Mouse (Mus musculus): ENCODE results near the gene Zfp553. TPM values are rescaled to one million over a fixed set of nuclear protein-coding genes. Genes with fewer than 3 reads are reported as not detected.

Gene Zfp553
- polyA plus RNA-seq (2015; fragmentation: Nextera tagmentation; extraction: Ambion mirVana), result 58.8 and 61.9 TPM in 2 replicates

GRCm38 (mm10) chr7:127232622-127233367, at the start of gene Zfp553, which contains the start of gene Sept1:
Gene Zfp553, plus strand, starts transcription at chr7:127233061.
Gene Sept1, minus strand, starts transcription at chr7:127233130.
- no peaks in the 10 kb centered on the region for H3K9me3 ChIP-seq
- H3K4me3 ChIP-seq, result peak within 1 kb of the TSS; percentile 96
- H3K27ac ChIP-seq, result peak within 1 kb of the TSS; percentile 100
- peak; percentile 92 for ATAC-seq (ENCODE audit: low FRiP score)
- peaks cover 49% of the 10 kb centered on the region for H3K4me1 ChIP-seq (replicated peaks)
- no peaks in the 10 kb centered on the region for H3K27me3 ChIP-seq
- H3K9ac ChIP-seq, result peak within 1 kb of the TSS; percentile 98
- under 1% methylated on average over 63 of the region's 64 CpGs for WGBS
- peaks cover 37% of the 10 kb centered on the region for H3K36me3 ChIP-seq
- H3K4me2 ChIP-seq, result peak within 1 kb of the TSS; percentile 87

GRCm38 (mm10) chr7:127183345-127183744, 49.5 kb upstream of the Zfp553 start:
- 80% methylated on average over 8 of the region's 8 CpGs for WGBS
- Histone ChIP-seq H3K27ac (no peak overlapping the region), H3K36me3 (no peaks in the 10 kb centered on the region), H3K4me1 (replicated peaks) (no peaks in the 10 kb centered on the region), H3K4me3 (no peak overlapping the region), H3K27me3 (no peaks in the 10 kb centered on the region), H3K4me2 (no peak overlapping the region), H3K9ac (no peak overlapping the region), H3K9me3 (no peaks in the 10 kb centered on the region)
- no peak for ATAC-seq (ENCODE audit: low FRiP score)

DNA sequence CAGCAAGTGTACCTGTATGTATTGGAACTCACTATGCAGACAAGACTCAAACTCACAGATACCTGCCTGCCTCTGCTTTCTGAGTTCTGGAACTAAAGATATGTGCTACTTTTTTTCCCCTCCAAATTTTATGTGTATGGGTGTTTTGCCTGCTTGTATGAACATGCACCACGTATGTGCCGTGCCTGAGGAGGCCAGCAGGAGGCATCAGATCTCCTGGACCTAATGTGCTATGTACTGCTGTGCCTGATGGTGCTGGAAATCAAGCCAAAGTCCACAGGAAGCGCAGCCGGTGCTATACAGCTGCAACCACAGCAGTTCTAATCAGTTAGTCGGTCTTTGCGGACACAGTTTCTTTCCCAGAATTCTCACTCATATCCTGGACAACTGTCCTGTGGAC, 49.0 kb upstream of the Zfp553 start:
- no peak overlapping the region for H3K4me3 ChIP-seq
- no peak for ATAC-seq (ENCODE audit: low FRiP score)
- 81% methylated on average over 6 of the region's 6 CpGs for WGBS

DNA sequence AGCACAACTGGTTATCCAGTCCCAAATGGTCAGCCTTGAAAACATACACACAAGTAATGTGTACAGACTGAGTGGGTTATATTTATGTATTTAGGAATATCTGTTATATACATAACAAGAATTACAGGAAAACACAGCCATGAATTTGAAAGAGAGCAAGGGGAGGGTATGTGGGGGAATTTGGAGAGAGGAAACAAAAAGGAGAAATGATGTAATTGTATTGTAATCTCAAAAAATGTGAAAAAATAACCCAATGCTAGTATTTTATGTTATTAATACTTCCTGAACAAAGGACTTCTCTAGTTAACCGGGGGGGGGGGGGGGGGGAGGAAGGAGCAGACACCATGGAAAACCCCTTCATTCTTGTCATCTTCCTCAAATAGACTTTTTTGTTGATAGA, 48.1 kb upstream of the Zfp553 start:
- ATAC-seq (ENCODE audit: low FRiP score), result no peak
- H3K9ac ChIP-seq, result no peak overlapping the region
- H3K4me3 ChIP-seq, result no peak overlapping the region
- no peak overlapping the region for H3K27ac ChIP-seq
- 62% methylated on average over 1 of the region's 1 CpGs for WGBS
- H3K9me3 ChIP-seq, result no peaks in the 10 kb centered on the region
- H3K4me2 ChIP-seq, result no peak overlapping the region
- H3K27me3 ChIP-seq, result no peaks in the 10 kb centered on the region
- H3K36me3 ChIP-seq, result no peaks in the 10 kb centered on the region
- no peaks in the 10 kb centered on the region for H3K4me1 ChIP-seq (replicated peaks)

More for the DNA sequence above, 49.0 kb upstream of the Zfp553 start:
- Histone ChIP-seq H3K27me3 (no peaks in the 10 kb centered on the region), H3K4me1 (replicated peaks) (no peaks in the 10 kb centered on the region), H3K4me2 (no peak overlapping the region), H3K9ac (no peak overlapping the region), H3K36me3 (no peaks in the 10 kb centered on the region), H3K27ac (no peak overlapping the region), H3K9me3 (no peaks in the 10 kb centered on the region)

GRCm38 (mm10) chr7:127185601-127186000, 47.3 kb upstream of the Zfp553 start:
- H3K4me3 ChIP-seq, result no peak overlapping the region
- 68% methylated on average over 3 of the region's 3 CpGs for WGBS
- H3K4me2 ChIP-seq, result no peak overlapping the region
- H3K9me3 ChIP-seq, result no peaks in the 10 kb centered on the region
- ATAC-seq (ENCODE audit: low FRiP score), result 0 out of 2 replicates have a peak, but pooled peaks have one; percentile 10
- no peak overlapping the region for H3K9ac ChIP-seq
- H3K36me3 ChIP-seq, result peaks cover 2% of the 10 kb centered on the region; the same call in 1 of the 2 replicates
- H3K4me1 ChIP-seq (replicated peaks), result no peaks in the 10 kb centered on the region
- no peaks in the 10 kb centered on the region for H3K27me3 ChIP-seq
- no peak overlapping the region for H3K27ac ChIP-seq

DNA sequence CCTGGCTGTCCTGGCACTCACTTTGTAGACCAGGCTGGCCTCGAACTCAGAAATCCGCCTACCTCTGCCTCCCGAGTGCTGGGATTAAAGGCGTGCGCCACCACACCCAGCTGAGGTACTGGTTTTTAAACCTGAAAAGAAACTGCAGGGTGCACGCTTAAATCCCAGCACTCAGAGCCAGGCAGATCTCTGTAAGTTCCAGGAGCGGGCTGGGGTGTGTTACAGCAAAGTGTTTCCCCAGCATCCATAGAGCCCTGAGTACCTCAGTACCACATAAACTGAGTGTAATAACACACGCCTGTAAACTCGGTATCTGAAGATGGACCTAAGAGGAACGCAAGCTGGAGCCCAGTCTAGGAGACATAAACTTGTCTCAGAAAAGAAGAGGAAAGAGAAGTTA, 45.5 kb upstream of the Zfp553 start:
- no peaks in the 10 kb centered on the region for H3K27me3 ChIP-seq
- ATAC-seq (ENCODE audit: low FRiP score), result no peak
- H3K4me3 ChIP-seq, result no peak overlapping the region
- no peak overlapping the region for H3K9ac ChIP-seq
- WGBS, result 75% methylated on average over 10 of the region's 10 CpGs
- H3K4me2 ChIP-seq, result no peak overlapping the region
- no peak overlapping the region for H3K27ac ChIP-seq
- H3K36me3 ChIP-seq, result peaks cover 19% of the 10 kb centered on the region
- H3K4me1 ChIP-seq (replicated peaks), result no peaks in the 10 kb centered on the region
- H3K9me3 ChIP-seq, result no peaks in the 10 kb centered on the region

DNA sequence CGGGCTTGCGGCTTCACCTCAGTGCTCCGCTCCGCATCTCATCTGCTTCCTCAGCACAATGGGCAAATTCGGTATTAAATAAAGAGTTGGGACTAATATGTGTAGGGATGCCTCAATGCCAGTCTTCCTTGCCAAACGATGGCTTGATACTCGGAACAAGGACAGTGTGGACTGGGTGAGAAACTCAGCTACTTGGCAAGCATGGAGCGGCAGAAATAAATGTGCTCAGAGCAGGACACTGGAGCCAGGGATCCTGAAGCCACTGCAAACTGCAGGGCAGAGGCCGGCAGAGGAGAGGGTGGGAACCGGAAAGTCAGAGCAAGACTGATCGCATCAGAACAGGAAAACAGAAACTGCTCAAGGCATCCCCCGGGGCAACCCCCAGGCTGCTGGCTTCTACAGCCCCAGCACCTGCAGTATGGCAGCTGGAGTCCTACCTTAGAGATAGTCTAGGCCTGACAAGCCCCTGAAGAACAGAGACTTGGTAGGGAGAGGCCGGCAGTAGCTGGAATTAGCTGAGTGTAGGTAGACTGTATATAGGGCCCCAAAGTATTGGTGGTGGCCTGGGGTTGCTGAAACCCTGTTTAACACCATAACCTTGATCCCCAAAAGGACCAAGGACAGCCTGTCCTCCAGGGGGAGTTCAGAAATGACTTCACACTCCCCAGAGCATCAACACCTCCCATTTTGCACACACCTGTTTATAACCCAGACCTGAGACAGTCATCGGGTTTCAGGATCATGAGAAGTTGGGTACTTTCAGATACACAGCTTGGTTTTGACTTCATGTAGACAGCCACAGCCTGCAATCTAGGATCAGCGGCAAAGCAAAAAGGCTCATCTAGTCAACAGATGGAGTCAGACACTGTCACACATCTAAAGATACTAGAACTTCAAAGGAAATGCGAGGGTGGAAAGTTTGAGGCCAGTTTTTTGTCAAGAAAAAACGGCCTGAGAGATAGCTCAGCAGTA, 44.3 kb upstream of the Zfp553 start:
- no peak overlapping the region for H3K4me3 ChIP-seq
- no peak overlapping the region for H3K9ac ChIP-seq
- ATAC-seq (ENCODE audit: low FRiP score), result no peak
- no peak overlapping the region for H3K4me2 ChIP-seq
- no peaks in the 10 kb centered on the region for H3K27me3 ChIP-seq
- H3K9me3 ChIP-seq, result no peaks in the 10 kb centered on the region
- H3K27ac ChIP-seq, result no peak overlapping the region
- no peaks in the 10 kb centered on the region for H3K4me1 ChIP-seq (replicated peaks)
- peaks cover 31% of the 10 kb centered on the region for H3K36me3 ChIP-seq
- WGBS, result 86% methylated on average over 17 of the region's 17 CpGs

DNA sequence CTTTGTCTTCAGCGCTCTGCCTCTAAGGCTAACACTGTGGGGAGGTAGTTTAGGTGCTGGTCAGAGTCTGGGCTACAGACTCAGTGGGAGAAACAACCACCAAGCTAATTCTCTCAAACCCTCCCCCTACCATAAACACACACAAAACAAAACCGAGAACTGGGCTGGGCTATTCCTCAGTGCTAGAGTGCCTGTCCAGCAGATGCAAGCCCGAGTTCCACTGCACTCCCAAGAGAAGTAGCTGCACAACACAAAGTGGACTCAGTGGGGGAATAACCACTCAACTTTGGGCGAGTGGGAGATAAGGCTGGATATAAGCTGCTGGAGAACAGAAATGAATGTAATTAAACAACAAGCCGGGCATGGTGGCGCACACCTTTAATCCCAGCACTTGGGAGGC, 42.2 kb upstream of the Zfp553 start:
- peaks cover 17% of the 10 kb centered on the region for H3K4me1 ChIP-seq (replicated peaks)
- H3K4me2 ChIP-seq, result no peak overlapping the region
- H3K4me3 ChIP-seq, result no peak overlapping the region
- WGBS, result 87% methylated on average over 6 of the region's 6 CpGs
- no peaks in the 10 kb centered on the region for H3K9me3 ChIP-seq
- no peaks in the 10 kb centered on the region for H3K27me3 ChIP-seq
- ATAC-seq (ENCODE audit: low FRiP score), result no peak
- H3K36me3 ChIP-seq, result peaks cover 42% of the 10 kb centered on the region
- H3K27ac ChIP-seq, result no peak overlapping the region
- H3K9ac ChIP-seq, result no peak overlapping the region

GRCm38 (mm10) chr7:127192989-127193388, 39.9 kb upstream of the Zfp553 start:
- H3K4me1 ChIP-seq (replicated peaks), result peaks cover 28% of the 10 kb centered on the region
- no peaks in the 10 kb centered on the region for H3K9me3 ChIP-seq
- H3K9ac ChIP-seq, result no peak overlapping the region
- no peak overlapping the region for H3K4me3 ChIP-seq
- no peak overlapping the region for H3K4me2 ChIP-seq
- 99% methylated on average over 5 of the region's 5 CpGs for WGBS
- ATAC-seq (ENCODE audit: low FRiP score), result no peak
- no peaks in the 10 kb centered on the region for H3K27me3 ChIP-seq
- H3K27ac ChIP-seq, result no peak overlapping the region
- peaks cover 55% of the 10 kb centered on the region for H3K36me3 ChIP-seq

DNA sequence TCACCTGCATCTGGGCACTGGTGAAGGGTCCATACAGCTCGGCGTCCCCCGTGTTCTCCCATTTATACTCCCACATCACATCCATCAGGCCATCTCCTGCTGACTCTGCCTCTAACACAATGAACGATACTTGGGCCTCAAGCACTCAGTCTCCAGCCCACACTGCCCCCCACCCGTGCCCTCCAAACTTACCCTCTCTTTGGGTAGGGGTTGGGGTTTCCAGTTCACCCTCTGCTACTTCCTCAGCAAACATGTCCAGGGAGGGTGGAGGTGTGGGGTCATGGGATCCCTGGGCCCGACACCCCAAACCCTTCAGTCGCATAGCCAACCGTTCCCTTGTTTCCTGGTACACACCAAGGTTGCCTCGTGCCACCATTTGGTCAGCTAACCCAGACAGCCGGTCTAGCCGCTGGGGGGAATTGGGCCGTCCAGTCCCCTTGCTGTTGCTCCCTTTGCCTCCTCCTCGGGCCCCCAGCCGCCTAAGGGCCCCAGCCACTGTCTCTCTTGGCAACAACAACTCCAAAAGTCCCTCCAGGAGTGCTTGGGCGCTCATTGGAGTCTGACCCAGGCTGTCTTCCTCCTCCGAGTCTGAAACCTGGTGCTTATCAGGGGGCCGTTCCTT, 38.7 kb upstream of the Zfp553 start:
- ATAC-seq (ENCODE audit: low FRiP score), result no peak
- WGBS, result 95% methylated on average over 17 of the region's 17 CpGs
- peak overlapping the region; percentile 77 for H3K4me3 ChIP-seq

GRCm38 (mm10) chr7:127194633-127195029, 38.2 kb upstream of the Zfp553 start:
- ATAC-seq (ENCODE audit: low FRiP score), result no peak

More for the DNA sequence above, 38.7 kb upstream of the Zfp553 start:
- Histone ChIP-seq H3K9ac (peak overlapping the region; percentile 84), H3K36me3 (peaks cover 67% of the 10 kb centered on the region), H3K4me1 (replicated peaks) (peaks cover 28% of the 10 kb centered on the region), H3K4me2 (peak overlapping the region; percentile 92), H3K27ac (no peak overlapping the region), H3K27me3 (no peaks in the 10 kb centered on the region), H3K9me3 (no peaks in the 10 kb centered on the region)

More at GRCm38 (mm10) chr7:127194633-127195029, 38.2 kb upstream of the Zfp553 start:
- H3K27ac ChIP-seq, result peak overlapping the region; percentile 91
- H3K9ac ChIP-seq, result peak overlapping the region; percentile 84
- H3K27me3 ChIP-seq, result no peaks in the 10 kb centered on the region
- WGBS, result 86% methylated on average over 7 of the region's 7 CpGs
- H3K9me3 ChIP-seq, result no peaks in the 10 kb centered on the region
- peak overlapping the region; percentile 92 for H3K4me2 ChIP-seq
- peaks cover 28% of the 10 kb centered on the region for H3K4me1 ChIP-seq (replicated peaks)
- peaks cover 72% of the 10 kb centered on the region for H3K36me3 ChIP-seq
- peak overlapping the region; percentile 77 for H3K4me3 ChIP-seq

Measured in hindbrain, embryonic 13.5 days (tissue).